Mouse (Mus musculus): ENCODE results near the gene Rftn2.

Gene Rftn2

DNA sequence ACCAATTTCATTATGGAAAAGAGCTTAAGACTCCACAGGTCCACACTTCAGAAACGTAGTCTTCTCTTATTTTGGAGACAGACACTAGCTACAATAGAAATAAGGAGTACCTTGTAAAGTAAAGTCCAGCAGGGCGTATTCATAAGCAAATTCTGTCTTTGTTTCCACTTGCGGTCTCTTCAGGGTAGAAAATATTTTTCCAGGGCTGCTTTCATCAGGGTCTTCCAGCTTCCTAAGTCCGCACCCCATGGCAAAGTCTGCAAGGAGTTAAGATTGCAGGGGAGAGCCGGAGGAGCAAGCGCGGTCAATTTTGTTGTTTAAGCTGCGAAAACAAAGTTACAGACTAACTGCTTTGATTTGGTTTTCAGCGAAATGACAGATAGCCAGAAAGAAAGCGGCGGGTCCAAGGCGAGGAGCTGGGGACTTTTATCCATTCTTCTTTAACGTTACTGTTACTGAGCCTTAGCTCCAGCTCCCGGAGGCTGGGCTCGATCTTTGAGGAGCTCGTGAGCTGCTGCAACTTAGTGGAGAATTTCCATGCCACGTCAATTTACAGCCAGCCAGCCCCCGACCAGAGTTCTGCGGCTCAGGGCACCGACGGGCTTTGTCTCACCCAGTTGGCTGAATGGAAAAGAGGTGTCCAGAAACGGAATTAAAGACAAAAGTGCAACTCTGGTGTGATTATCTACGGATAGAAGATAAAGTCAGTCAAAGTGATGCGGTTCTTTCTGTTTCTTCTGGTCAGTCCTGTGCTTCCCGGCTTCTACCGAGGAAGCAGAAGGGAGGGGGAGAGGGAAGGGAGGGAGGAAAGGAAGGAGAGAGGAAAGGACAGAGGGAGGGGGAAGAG is at the start of gene Rftn2:
Gene Rftn2, minus strand, starts transcription at position 772 of the 847 bp plus-strand sequence.
- in situ Hi-C loops (cut with MboI, MseI): no loop called here

DNA sequence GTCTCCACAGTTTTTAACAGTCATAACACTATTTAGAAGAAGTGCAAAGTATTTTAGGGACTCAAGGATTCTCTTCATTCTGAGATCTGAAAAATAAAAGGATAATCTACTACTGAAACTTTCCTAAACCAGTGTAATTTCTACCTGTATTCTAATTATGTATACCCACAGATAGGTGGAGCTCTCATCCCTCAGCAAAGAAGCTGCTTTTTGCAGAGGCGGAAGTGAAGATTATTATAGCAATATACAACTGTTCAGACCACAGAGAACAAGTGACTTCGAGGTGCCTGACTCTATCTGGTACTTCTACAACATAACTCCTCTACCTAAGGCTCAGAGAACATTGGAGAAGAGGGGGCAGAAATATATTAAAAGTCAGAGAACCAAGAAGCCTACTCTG is 38.9 kb upstream of the Rftn2 start:
- in situ Hi-C loops (cut with MboI, MseI): no loop called here

DNA sequence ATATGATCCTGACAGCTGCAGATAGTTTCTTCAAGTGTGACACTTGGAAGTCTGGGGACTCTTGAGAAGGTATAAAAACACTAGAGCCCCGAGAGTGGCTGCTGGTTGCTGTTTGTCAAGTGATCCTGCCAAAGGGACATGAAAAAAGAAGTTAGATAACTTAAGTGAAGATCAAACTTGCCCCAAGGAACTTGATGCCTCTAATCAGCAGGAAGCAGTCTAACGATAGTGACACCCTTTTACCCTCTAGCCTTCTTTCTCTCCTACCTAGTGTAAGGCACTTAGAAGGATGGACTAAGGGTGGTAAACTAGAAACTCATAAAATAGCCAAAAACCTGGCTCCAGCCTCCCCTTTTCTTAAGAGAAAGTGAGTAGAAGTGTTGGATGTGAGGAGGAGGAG is 37.8 kb upstream of the Rftn2 start:
- in situ Hi-C loops (cut with MboI, MseI): no loop called here

DNA sequence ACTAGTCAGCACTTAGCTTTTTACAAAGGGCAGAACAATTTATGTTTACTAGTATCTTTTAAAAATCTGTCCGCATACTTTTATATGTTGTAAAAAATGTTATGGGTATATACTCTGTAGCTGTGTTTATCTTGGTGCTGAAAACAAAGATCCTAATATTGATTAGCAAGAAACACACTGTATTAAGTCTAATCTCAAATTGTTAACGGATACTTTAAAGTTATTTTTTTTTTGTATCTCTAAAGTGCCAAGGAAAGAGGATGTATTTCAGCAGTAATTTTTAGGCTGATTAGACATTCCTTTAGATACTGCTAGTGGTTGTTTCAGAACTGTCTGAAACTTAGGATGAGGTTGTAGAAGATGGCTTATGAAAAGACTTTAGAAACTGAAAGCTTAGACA is 19.8 kb upstream of the Rftn2 start:
- in situ Hi-C loops (cut with MboI, MseI): no loop called here

DNA sequence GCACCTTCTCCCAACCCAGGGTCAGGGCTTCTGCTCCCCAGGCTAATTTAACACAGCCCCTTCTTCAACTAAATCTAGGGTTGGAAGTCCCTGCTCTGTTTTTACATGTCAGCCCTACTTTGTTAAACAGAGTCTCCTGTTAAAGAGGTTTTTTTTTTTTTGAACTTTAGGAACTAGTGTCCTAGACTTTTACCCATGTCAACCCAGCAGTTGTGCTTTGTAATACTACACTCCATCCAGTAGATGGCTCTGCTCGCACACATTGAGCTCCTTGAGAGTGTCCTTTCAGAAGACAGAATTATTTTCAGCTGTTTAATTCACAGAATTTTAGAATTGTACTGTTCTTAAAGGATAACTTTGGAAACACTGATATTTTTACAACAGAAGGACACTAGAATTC is 12.7 kb upstream of the Rftn2 start:
- in situ Hi-C loops (cut with MboI, MseI): loop anchor here (5.0 kb wide), 1 partner anchor 133 kb away; no protein-coding TSS in a partner anchor

DNA sequence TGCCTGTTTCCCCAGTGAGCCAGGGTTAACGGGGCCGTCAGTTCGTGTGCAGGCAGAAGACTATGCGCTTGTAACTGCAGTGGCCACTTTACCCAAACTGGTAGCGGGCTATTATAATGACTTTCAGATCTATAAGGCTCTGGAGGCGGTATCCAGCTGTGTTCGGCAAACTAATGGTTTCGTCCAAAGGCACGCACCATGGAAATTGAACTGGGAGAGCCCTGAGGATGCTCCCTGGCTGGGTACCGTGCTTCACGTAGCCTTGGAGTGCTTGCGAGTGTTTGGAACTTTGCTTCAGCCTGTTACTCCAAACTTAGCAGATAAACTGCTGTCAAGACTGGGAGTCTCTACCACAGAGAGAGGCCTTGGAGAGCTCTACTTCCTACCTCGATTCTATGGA is 11.9 kb upstream of the Rftn2 start:
- in situ Hi-C loops (cut with MboI, MseI): loop anchor here (5.0 kb wide), 1 partner anchor 134 kb away; no protein-coding TSS in a partner anchor

DNA sequence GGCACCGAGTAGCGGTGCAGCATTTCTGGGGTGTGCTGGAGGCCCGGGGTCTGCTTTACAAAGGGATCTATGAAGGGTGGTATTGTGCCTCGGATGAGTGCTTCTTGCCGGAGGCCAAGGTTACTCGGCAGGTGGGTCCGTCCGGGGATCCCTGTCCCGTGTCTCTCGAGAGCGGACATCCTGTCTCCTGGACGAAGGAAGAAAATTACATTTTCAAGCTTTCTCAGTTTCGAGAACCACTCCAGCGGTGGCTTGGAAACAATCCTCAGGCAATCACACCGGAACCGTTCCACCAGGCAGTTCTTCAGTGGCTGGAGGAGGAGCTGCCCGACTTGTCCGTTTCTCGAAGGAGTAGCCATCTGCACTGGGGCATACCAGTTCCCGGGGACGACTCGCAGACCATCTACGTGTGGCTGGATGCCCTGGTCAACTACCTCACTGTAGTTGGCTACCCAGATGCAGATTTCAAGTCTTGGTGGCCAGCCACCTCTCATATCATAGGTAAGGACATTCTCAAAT is 11.1 kb upstream of the Rftn2 start:
- in situ Hi-C loops (cut with MboI, MseI): loop anchor here (5.0 kb wide), 1 partner anchor 135 kb away; no protein-coding TSS in a partner anchor

DNA sequence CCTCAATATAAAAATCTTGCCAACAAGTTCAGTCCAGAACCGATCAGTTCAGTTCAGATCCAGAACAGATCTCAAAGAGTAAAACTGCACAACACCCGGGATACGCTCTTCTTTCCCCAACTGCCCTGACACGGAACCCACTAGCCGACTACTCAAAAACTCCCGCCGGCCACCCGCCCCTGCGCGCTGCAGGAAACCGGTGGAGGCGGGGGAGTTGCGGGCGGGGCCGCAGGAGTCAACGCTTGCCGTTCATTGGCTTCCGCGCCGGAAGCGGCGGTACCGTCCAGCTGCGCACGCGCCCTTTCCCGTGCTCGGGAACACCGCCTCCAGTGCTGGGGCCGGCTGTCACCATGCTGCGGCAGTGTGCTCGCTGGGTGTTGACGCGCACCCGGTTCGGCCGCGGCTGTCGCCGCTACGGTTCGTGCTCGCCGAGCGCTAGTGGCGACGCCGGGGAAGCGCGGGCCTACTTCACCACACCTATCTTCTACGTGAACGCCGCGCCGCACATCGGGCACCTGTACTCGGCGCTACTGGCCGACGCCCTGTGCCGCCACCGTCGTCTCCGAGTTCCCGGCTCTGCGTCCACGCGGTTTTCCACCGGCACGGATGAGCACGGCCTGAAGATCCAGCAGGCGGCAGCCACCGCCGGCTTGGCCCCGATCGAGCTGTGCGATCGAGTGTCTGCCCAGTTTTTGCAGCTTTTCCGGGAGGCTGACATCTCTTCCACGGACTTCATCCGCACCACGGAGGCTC is 10.5 kb upstream of the Rftn2 start, which contains the start of gene Mars2:
Gene Mars2, plus strand, starts transcription at position 288 of the 753 bp plus-strand sequence.
- in situ Hi-C loops (cut with MboI, MseI): loop anchor here (5.0 kb wide), 1 partner anchor 135 kb away; no protein-coding TSS in a partner anchor

DNA sequence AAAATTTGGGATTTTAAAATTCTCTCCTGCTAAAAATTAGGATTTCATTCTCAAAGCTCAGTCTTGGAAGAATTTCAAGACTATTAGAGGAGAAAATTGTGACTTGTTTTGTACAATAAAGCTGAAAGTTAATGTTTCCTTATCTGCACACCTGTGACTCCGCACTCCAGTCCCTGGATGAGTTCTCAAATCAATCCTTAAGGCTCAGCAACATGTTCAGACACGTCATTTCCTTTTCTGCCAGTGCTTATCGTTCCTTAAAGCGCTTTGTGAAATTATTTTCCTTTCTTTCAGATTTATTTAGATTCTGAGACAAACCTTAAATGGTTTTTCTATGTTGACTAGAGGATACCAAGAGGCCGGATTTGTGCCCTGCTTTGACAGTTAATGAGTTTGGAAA is 9.9 kb upstream of the Rftn2 start:
- in situ Hi-C loops (cut with MboI, MseI): loop anchor here (5.0 kb wide), 1 partner anchor 136 kb away; no protein-coding TSS in a partner anchor

DNA sequence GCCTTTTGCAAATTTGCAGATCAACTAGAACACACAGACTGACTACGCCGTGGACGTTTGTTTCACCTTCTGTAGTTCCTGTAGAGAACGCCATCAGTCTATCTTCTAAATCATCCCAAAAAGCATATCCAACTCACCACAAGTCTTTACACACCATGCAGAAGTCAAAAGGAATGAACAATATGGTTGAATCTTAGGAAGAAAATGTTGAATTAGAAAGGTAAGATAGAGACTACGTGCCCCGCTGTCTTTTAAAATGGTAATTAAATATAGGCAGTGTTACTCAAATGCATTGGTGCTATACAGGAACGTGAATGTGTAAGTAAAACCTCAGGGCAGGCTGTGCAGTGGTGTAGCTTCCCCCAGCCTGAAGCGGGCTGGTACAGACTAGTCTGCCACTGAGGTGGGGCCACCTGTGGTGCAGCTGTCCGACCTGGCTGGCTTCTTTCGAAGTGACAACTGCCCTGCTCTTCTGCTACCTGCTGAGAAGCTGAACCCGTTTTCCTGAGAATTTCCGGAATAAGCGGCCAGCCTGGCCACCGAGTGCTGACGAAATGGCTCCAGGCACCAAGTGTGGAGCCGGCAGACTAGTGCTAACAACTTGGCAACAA is 8.4 kb upstream of the Rftn2 start:
- in situ Hi-C loops (cut with MboI, MseI): loop anchor here (5.0 kb wide), 1 partner anchor 137 kb away; no protein-coding TSS in a partner anchor

DNA sequence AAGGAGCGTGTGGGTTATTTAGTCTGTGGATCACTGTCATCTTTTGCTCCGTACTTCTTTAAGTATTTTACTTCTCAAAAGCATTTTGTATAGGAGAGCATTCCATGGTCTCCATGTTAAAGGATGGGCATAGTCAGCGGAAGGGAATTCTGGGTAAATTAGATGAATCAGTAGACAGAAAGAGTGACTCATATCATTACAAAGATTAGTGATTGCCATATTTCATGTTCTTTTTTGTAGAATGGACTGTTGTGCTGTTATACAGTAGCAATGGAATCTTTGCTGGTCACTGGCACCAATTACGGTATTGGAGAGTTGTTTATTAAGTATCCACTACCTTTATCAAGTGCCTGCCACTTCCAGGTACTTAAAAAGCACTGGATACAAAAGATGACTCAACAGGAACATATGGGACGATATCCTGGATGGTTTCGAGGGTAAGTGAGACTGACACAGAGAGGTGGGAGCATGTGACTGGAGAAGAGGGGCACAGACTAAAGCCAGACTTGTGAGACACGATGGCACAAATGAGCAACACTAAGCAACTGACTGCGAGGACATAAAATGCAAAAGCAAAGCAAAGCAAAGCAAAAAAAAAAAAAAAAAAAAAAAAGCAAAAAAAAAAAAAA is 1.8 kb upstream of the Rftn2 start:
- in situ Hi-C loops (cut with MboI, MseI): no loop called here

DNA sequence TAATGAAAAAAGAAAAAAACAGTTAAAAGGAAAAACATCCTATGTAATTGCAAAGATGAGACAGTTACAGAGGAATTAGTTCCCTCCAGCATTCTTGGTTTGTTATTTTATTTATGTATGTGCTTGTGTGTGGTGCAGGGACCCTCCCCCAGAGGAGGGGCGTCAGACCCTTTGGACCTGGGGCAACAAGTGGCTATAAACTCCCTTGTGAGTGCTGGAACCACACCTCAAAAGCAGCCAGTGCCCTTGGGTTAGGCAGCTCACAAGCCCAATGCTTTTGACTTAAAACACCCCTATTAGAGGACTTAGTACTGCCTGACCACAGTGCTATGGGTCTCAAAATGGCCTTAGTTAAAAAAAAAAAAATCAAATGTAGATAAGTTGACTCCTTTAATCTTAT is 794 bp upstream of the Rftn2 start:
- in situ Hi-C loops (cut with MboI, MseI): no loop called here

DNA sequence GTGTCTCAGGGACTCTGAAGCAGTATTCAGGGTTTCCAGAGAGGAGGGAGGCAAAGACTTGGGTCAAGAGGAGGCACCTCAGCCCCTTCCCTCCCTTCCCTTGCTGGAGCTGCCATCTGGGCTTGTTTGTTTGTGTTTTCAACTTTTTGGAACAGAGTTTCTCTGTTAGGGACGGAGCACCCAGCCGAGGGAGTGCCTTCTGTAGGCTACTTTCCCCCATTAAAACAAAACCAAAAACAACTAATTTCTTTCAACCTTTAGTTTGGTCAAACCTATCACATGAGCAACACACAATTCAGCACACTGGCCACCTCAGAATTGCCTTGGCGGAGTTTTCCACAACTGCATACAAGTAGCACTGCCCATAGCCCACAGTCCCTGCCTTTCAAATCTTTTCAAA is 1.2 kb downstream of the Rftn2 start:
- in situ Hi-C loops (cut with MboI, MseI): no loop called here

DNA sequence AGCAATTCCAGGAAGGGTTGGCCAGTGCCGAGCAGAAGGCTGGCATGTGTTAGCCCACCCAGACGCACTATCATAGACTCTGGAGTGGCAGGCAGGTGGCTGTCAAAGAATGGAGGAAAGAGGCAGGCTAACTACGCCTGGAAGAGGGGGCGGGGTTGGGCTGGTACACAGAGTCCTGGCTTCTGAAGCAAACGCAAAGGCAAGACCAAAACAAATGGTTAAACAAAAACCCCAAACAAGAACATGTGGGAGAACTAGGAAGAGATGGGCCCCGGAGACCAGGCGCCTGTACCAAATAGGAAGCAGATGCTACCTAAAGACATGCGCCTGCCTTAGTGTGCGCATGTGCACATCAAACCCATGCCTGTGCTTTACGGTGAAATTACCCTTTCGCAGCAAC is 2.5 kb downstream of the Rftn2 start:
- in situ Hi-C loops (cut with MboI, MseI): no loop called here

DNA sequence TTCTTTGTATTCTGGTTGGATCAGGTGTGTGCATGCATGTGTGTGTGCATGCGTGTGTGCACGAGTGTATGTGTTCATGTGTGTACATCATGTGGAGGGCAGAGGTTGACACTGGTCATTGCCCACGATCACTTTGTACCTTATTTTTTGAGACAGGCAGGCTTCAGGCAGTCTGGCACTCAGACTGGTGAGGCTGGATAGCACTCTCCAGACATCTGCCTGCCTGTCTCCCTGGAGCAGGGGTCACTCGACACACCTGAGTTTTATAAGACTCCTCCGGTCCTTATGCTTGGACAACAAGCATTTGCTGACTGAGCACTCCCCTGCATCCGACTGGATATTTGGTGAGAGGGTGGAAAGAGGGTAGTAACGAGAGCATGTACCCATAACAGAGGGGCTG is 3.6 kb downstream of the Rftn2 start:
- in situ Hi-C loops (cut with MboI, MseI): no loop called here

DNA sequence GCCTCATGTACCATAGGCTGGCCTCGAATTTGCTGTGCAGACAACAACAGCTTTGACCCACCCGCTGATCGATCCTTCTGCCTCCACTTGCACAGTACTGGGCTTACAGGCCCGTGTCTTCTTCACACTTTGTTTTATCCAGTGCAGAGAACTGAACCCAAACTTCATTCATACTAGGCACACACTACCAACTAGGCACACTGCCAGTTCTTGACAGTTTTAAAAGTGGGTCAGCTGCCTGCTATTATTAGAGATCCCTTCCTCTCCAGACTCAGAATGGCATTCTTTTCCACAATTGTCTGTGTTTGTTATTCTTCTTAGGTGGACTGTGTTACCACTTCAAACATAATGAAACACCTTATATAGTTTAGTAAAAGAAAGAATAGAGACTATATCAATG is 5.2 kb downstream of the Rftn2 start:
- in situ Hi-C loops (cut with MboI, MseI): no loop called here

DNA sequence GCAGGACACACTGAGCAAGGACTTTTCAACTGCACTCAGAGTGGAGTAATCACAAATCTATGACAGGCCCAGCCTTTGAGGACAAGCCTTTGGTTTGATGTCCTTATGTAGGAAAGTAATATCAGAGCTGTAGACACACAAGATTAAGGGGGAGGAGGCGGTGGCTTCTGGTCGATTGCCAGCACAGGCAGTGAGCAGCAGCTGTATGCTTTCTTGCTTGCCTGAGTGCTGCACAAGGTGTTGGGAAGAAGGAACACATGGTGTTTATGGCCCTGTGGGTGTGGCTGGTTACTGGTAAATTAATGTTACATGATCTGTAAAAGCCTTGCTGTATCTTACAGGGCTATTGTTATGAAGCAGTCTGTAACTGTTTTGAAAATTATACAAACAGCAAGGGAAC is 9.4 kb downstream of the Rftn2 start:
- in situ Hi-C loops (cut with MboI, MseI): no loop called here

DNA sequence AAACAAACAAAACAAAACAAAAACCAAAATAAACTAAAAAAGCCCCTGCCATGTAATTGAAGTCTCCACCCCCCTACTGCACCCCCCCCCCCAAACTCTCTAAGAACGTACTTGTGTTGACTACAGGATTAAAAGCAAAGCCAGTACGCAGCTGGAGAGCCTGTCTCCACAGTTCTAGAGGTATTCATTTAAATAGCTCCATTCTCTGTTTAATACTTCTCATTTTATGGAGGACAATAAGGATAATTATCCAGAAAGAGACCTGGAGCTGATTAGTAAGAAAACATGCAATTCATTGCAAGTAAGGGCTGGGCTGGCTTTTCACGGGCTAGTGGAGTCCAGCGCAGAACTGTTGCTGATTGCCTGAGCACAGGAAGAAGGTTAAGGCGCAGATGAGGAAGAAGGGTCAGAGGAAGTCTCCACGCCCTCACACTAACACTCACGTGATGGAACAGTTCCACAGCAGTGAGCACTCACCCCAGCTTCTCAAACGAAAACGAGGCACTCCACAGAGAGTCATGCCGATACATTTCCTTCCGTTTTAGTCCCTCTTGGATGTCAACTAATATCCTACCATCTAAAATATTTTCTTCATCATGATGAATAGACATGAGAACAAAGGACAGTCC is 11.3 kb downstream of the Rftn2 start:
- in situ Hi-C loops (cut with MboI, MseI): no loop called here

DNA sequence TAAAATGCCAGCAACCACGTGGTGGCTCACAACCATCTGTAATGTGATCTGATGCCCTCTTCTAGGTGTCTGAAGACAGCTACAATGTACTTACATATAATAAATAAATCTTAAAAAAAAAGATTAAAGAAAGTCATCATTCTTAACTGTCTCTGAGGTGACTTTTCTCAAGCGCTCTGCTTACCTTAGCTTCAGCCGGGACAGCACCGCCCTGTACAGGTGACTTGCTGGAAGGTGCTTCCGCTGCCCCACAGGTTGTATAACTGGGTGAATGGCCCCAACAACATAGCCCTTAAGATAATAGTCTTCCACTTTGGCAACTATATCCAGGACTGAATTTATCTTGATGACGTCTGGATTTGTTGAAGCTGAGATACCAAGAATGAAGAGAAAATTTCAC is 12.6 kb downstream of the Rftn2 start:
- in situ Hi-C loops (cut with MboI, MseI): no loop called here

DNA sequence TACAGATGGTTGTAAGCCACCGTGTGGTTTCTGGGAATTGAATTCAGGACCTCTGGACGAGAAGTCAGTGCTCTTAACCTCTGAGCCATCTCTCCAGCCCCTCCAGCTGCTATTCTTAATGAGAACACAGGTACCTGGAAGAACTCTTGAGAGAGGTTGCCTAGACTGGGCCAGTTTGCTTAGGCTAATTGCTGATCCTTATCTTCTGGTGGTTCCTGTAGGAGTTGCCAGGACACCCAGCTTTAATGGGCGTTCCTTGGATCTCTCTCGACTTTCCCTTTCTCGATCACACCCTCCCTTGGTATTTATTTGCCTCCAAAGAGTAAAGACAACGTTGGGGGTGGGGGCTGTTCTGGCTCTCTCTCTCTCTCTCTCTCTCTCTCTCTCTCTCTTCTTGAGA is 13.1 kb downstream of the Rftn2 start:
- in situ Hi-C loops (cut with MboI, MseI): no loop called here

DNA sequence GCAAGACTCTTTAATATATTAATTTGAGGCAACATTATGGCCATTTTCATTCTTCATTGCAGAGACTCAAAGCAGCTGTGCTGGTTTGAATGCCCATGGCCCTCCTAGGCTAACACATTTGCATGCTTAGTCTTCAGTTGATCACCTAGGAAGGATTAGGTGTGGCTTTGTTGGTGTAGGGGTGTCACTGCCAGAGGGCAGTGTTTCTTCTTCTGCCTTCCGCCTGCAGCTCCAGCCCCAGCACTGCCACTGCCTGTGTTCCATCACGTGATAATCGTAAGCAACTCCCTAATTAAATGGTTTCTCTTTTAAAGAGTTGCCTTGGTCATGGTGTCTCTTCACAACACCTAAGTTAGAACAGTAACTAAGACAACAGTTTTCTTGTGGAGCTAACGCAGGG is 13.8 kb downstream of the Rftn2 start:
- in situ Hi-C loops (cut with MboI, MseI): no loop called here

Data from T-helper 1 cell (primary cell).